Mouse (Mus musculus) midbrain, embryonic 15.5 days (tissue): ENCODE results near the gene Klhl35. TPM values are rescaled to one million over a fixed set of nuclear protein-coding genes. Genes with fewer than 3 reads are reported as not detected.

ENCODE experiments used
- ATAC-seq: fragments of 200-750 bp; cut with Nextera tagmentation; replicated peaks from 2 replicates; pipeline ENCODE4 v1.8.0; 2017; ENCODE audit warnings: moderate TSS enrichment
- H3K27ac ChIP-seq: fragments of 300-500 bp; sonication (generic); 2 replicates; pipeline ENCODE4 v1.5.1; 2015; ENCODE audit warnings: mild to moderate bottlenecking, inconsistent platforms
- H3K27me3 ChIP-seq: fragments of 300-500 bp; sonication (generic); replicated peaks from 2 replicates; pipeline ENCODE4 v1.6.1; 2015; ENCODE audit warnings: inconsistent platforms
- H3K36me3 ChIP-seq: fragments of 300-500 bp; sonication (generic); replicated peaks from 2 replicates; pipeline ENCODE4 v1.6.1; 2015; ENCODE audit warnings: inconsistent platforms
- H3K4me1 ChIP-seq: fragments of 300-500 bp; sonication (generic); 2 replicates; pipeline ENCODE4 v1.6.1; 2015; ENCODE audit warnings: inconsistent platforms
- H3K4me2 ChIP-seq: fragments of 300-500 bp; sonication (generic); 2 replicates; pipeline ENCODE4 v1.6.1; 2015; ENCODE audit warnings: inconsistent platforms, mild to moderate bottlenecking, moderate library complexity
- H3K4me3 ChIP-seq: fragments of 300-500 bp; sonication (generic); 2 replicates; pipeline ENCODE4 v1.5.1; 2015; ENCODE audit warnings: mild to moderate bottlenecking, inconsistent platforms
- H3K9ac ChIP-seq: fragments of 300-500 bp; sonication (generic); 2 replicates; pipeline ENCODE4 v1.6.1; 2015; ENCODE audit warnings: mild to moderate bottlenecking, inconsistent platforms
- H3K9me3 ChIP-seq: fragments of 300-500 bp; sonication (generic); 2 replicates; pipeline ENCODE4 v1.6.1; 2016; ENCODE audit warnings: inconsistent platforms
- WGBS: fragments of 180-500 bp; shearing (Covaris S2); methylation state at CpG from one replicate; pipeline ENCODE4 v1.1.7; 2015; ENCODE audit warnings: mixed read lengths; 5-methylcytosine and 5-hydroxymethylcytosine counted together
- polyA plus RNA-seq: library from polyadenylated mRNA; unstranded; fragments of >200 nt; fragmentation: Nextera tagmentation; extraction: Ambion mirVana; gene quantifications from 2 replicates; pipeline ENCODE4 v1.2.1, GENCODE M21; 2015

Gene Klhl35
- polyA plus RNA-seq, 1 experiment from 2014 or later: 7.1 TPM

GRCm38 (mm10) chr7:99516092-99516813 is 50.4 kb downstream of the Klhl35 start:
- ATAC-seq: no peak
- H3K4me2 ChIP-seq: no peak overlapping the region
- no peaks in the 10 kb centered on the region for H3K4me1 ChIP-seq
- H3K9me3 ChIP-seq: no peaks in the 10 kb centered on the region
- H3K9ac ChIP-seq: no peak overlapping the region
- H3K27ac ChIP-seq: no peak overlapping the region
- no peaks in the 10 kb centered on the region for H3K36me3 ChIP-seq
- 88% methylated on average over 9 of the region's 9 CpGs for WGBS
- H3K27me3 ChIP-seq: no peaks in the 10 kb centered on the region
- H3K4me3 ChIP-seq: no peak overlapping the region

DNA sequence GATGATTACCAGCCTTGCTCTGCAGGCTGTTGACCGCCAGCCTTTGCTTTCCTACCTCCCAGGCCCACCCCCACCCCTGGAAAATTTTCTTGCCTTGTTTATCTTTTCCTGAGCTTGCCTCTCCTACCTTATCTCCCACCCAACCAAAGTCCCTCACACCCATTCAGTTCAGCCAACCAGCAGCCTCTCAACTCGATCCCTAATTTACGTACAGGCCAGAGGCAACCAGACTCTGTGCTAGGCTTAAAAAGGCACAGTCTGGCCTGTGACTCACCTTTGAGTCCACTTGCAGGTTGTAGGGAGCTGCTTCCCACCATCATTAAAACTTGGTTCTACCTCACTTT is 51.0 kb downstream of the Klhl35 start:
- ATAC-seq: no peak
- Histone ChIP-seq H3K4me1 (no peaks in the 10 kb centered on the region), H3K27ac (no peak overlapping the region), H3K4me2 (no peak overlapping the region), H3K27me3 (no peaks in the 10 kb centered on the region), H3K4me3 (no peak overlapping the region), H3K9ac (no peak overlapping the region), H3K9me3 (no peaks in the 10 kb centered on the region), H3K36me3 (no peaks in the 10 kb centered on the region)
- WGBS: 83% methylated on average over 3 of the region's 3 CpGs

- H3K4me2 ChIP-seq: no peak overlapping the region
- no peaks in the 10 kb centered on the region for H3K36me3 ChIP-seq
- H3K27ac ChIP-seq: no peak overlapping the region
- H3K9ac ChIP-seq: no peak overlapping the region
- no peaks in the 10 kb centered on the region for H3K27me3 ChIP-seq
- WGBS: 67% methylated on average over 4 of the region's 4 CpGs
- H3K4me1 ChIP-seq: no peaks in the 10 kb centered on the region
- no peak for ATAC-seq
- H3K9me3 ChIP-seq: no peaks in the 10 kb centered on the region
- no peak overlapping the region for H3K4me3 ChIP-seq
These were observed 53.3 kb downstream of the Klhl35 start for GRCm38 (mm10) chr7:99518954-99519644.

GRCm38 (mm10) chr7:99523121-99523520 is 57.3 kb downstream of the Klhl35 start:
- Histone ChIP-seq H3K9ac (no peak overlapping the region), H3K4me3 (no peak overlapping the region), H3K4me2 (no peak overlapping the region), H3K27me3 (no peaks in the 10 kb centered on the region), H3K9me3 (no peaks in the 10 kb centered on the region), H3K27ac (no peak overlapping the region), H3K36me3 (no peaks in the 10 kb centered on the region), H3K4me1 (no peaks in the 10 kb centered on the region)
- no peak for ATAC-seq
- 83% methylated on average over 8 of the region's 8 CpGs for WGBS

Other genes with a start within 250 kb of the Klhl35 start
- 1.3 and 1.9 TPM in 2 replicates for gene Mogat2, start 227.4 kb upstream of the Klhl35 start, polyA plus RNA-seq
- gene Map6, start 198.6 kb upstream of the Klhl35 start, polyA plus RNA-seq: 153 and 155 TPM in 2 replicates
- gene Serpinh1, start 112.8 kb upstream of the Klhl35 start, polyA plus RNA-seq: 235 and 259 TPM in 2 replicates
- gene Gdpd5, start 84.6 kb upstream of the Klhl35 start, polyA plus RNA-seq: 51.8 and 53.3 TPM in 2 replicates
- 382 and 405 TPM in 2 replicates for gene Rps3, start 17.7 kb downstream of the Klhl35 start, polyA plus RNA-seq
- gene Arrb1, start 69.5 kb downstream of the Klhl35 start, polyA plus RNA-seq: 20.1 and 20.3 TPM in 2 replicates
- 1.1 and 1.4 TPM in 2 replicates for gene Tpbgl, start 161.1 kb downstream of the Klhl35 start, polyA plus RNA-seq
- 6.0 and 7.2 TPM in 2 replicates for gene Slco2b1, start 245.3 kb downstream of the Klhl35 start, polyA plus RNA-seq